Mouse (Mus musculus) forebrain, embryonic 15.5 days (tissue): ENCODE measurements around the gene Sec31b. TPM values are rescaled to one million over a fixed set of nuclear protein-coding genes. Genes with fewer than 3 reads are reported as not detected.

Experiments used
- ATAC-seq: fragments of 200-750 bp; cut with Nextera tagmentation; replicated peaks from 2 replicates; pipeline ENCODE4 v1.8.0; 2017; ENCODE audit warnings: mild to moderate bottlenecking, moderate TSS enrichment, moderate library complexity
- H3K27ac ChIP-seq: fragments of 300-500 bp; sonication (generic); replicated peaks from 2 replicates; pipeline ENCODE4 v1.5.1; 2015; ENCODE audit warnings: mild to moderate bottlenecking, inconsistent platforms
- H3K27me3 ChIP-seq: fragments of 300-500 bp; sonication (generic); 2 replicates; pipeline ENCODE4 v1.6.1; 2015; ENCODE audit warnings: inconsistent platforms
- H3K36me3 ChIP-seq: fragments of 300-500 bp; sonication (generic); 2 replicates; pipeline ENCODE4 v1.6.1; 2015; ENCODE audit warnings: mild to moderate bottlenecking, inconsistent platforms
- H3K4me1 ChIP-seq: fragments of 300-500 bp; sonication (generic); 2 replicates; pipeline ENCODE4 v1.6.1; 2015; ENCODE audit warnings: inconsistent platforms
- H3K4me2 ChIP-seq: fragments of 300-500 bp; sonication (generic); replicated peaks from 2 replicates; pipeline ENCODE4 v1.6.1; 2015; ENCODE audit warnings: mild to moderate bottlenecking, inconsistent platforms
- H3K4me3 ChIP-seq: fragments of 300-500 bp; sonication (generic); 2 replicates; pipeline ENCODE4 v1.5.1; 2015; ENCODE audit warnings: mild to moderate bottlenecking, inconsistent platforms
- H3K9ac ChIP-seq: fragments of 300-500 bp; sonication (generic); replicated peaks from 2 replicates; pipeline ENCODE4 v1.6.1; 2015; ENCODE audit warnings: mild to moderate bottlenecking, inconsistent platforms
- H3K9me3 ChIP-seq: fragments of 300-500 bp; sonication (generic); 2 replicates; pipeline ENCODE4 v1.6.1; 2016; ENCODE audit warnings: inconsistent platforms
- WGBS: fragments of 180-500 bp; shearing (Covaris S2); methylation state at CpG from one replicate; pipeline ENCODE4 v1.1.7; 2015; ENCODE audit warnings: mixed read lengths; 5-methylcytosine and 5-hydroxymethylcytosine counted together
- polyA plus RNA-seq: library from polyadenylated mRNA; unstranded; fragments of >200 nt; fragmentation: Nextera tagmentation; extraction: Ambion mirVana; gene quantifications from 2 replicates; pipeline ENCODE4 v1.2.1, GENCODE M21; 2015

Sec31b gene
- polyA plus RNA-seq, 1 experiment from 2014 or later, result 0.08 TPM

- peak; percentile 98 for ATAC-seq
- H3K27ac ChIP-seq, result peak within 1 kb of the TSS; percentile 79
- under 1% methylated on average over 33 of the region's 33 CpGs for WGBS
- H3K4me3 ChIP-seq, result peak within 1 kb of the TSS; percentile 82
- H3K27me3 ChIP-seq, result peaks cover 7% of the 10 kb centered on the region; the same call in 1 of the 2 replicates
- H3K4me1 ChIP-seq, result peaks cover 26% of the 10 kb centered on the region
- H3K4me2 ChIP-seq, result peak within 1 kb of the TSS; percentile 79
- H3K36me3 ChIP-seq, result peaks cover 26% of the 10 kb centered on the region
- peak within 1 kb of the TSS; percentile 75 for H3K9ac ChIP-seq
- no peaks in the 10 kb centered on the region for H3K9me3 ChIP-seq
These were observed 17.1 kb upstream of the Sec31b start, which contains the start of gene Hif1an for GRCm38 (mm10) chr19:44562652-44563206. Hif1an (plus strand) TSS chr19:44562850.

- peak within 1 kb of the TSS; percentile 62 for H3K27ac ChIP-seq
- H3K4me1 ChIP-seq, result peaks cover 21% of the 10 kb centered on the region
- H3K4me3 ChIP-seq, result peak within 1 kb of the TSS; percentile 80
- H3K9me3 ChIP-seq, result no peaks in the 10 kb centered on the region
- peak within 1 kb of the TSS; percentile 86 for H3K9ac ChIP-seq
- ATAC-seq, result peak; percentile 81
- peaks cover 30% of the 10 kb centered on the region for H3K36me3 ChIP-seq
- WGBS, result under 1% methylated on average over 50 of the region's 50 CpGs
- H3K27me3 ChIP-seq, result peaks cover 7% of the 10 kb centered on the region; the same call in 1 of the 2 replicates
- H3K4me2 ChIP-seq, result peak within 1 kb of the TSS; percentile 68
These were observed 9.4 kb upstream of the Sec31b start, which contains the start of gene Ndufb8 for GRCm38 (mm10) chr19:44554861-44555590. Ndufb8 (minus strand) TSS chr19:44555440.

GRCm38 (mm10) chr19:44554490-44554860, 8.8 kb upstream of the Sec31b start:
- H3K4me2 ChIP-seq, result peak overlapping the region; percentile 68
- peak overlapping the region; percentile 86 for H3K9ac ChIP-seq
- H3K27ac ChIP-seq, result 0 out of 2 replicates have a peak overlapping the region, but pooled peaks have one; percentile 62
- H3K36me3 ChIP-seq, result peaks cover 35% of the 10 kb centered on the region
- peaks cover 21% of the 10 kb centered on the region for H3K4me1 ChIP-seq
- ATAC-seq, result peak; percentile 60
- H3K9me3 ChIP-seq, result no peaks in the 10 kb centered on the region
- H3K27me3 ChIP-seq, result peaks cover 7% of the 10 kb centered on the region; the same call in 1 of the 2 replicates
- peak overlapping the region; percentile 80 for H3K4me3 ChIP-seq
- 5% methylated on average over 8 of the region's 8 CpGs for WGBS

GRCm38 (mm10) chr19:44553286-44553685, 7.6 kb upstream of the Sec31b start:
- H3K4me1 ChIP-seq, result peaks cover 21% of the 10 kb centered on the region
- no peak overlapping the region for H3K9ac ChIP-seq
- H3K9me3 ChIP-seq, result no peaks in the 10 kb centered on the region
- 0 out of 2 replicates have a peak, but pooled peaks cover under 1% of the 10 kb centered on the region for H3K27me3 ChIP-seq
- no peak overlapping the region for H3K27ac ChIP-seq
- H3K4me2 ChIP-seq, result no peak overlapping the region
- WGBS, result 92% methylated on average over 4 of the region's 4 CpGs
- no peak for ATAC-seq
- no peak overlapping the region for H3K4me3 ChIP-seq
- H3K36me3 ChIP-seq, result peaks cover 47% of the 10 kb centered on the region

GRCm38 (mm10) chr19:44552731-44553130, 7.1 kb upstream of the Sec31b start, which contains the start of gene Gm20538:
Gm20538 (minus strand) TSS chr19:44552831.
- no peaks in the 10 kb centered on the region for H3K27me3 ChIP-seq
- WGBS, result 95% methylated on average over 4 of the region's 4 CpGs
- H3K4me3 ChIP-seq, result no peak within 1 kb of the TSS
- no peak for ATAC-seq
- H3K4me1 ChIP-seq, result peaks cover 21% of the 10 kb centered on the region
- no peak within 1 kb of the TSS for H3K9ac ChIP-seq
- no peak within 1 kb of the TSS for H3K27ac ChIP-seq
- H3K36me3 ChIP-seq, result peaks cover 53% of the 10 kb centered on the region
- H3K9me3 ChIP-seq, result no peaks in the 10 kb centered on the region
- H3K4me2 ChIP-seq, result no peak within 1 kb of the TSS; the same call in 1 of the 2 replicates

- ATAC-seq, result no peak
- 2% methylated on average over 13 of the region's 13 CpGs for WGBS
- Histone ChIP-seq H3K36me3 (peaks cover 21% of the 10 kb centered on the region), H3K4me2 (peak overlapping the region; percentile 36; the same call in 1 of the 2 replicates), H3K27ac (no peak overlapping the region), H3K9me3 (0 out of 2 replicates have a peak, but pooled peaks cover 4% of the 10 kb centered on the region), H3K4me3 (no peak overlapping the region), H3K9ac (no peak overlapping the region), H3K27me3 (peaks cover 36% of the 10 kb centered on the region), H3K4me1 (peaks cover 8% of the 10 kb centered on the region)
These were observed 889 bp downstream of the Sec31b start for GRCm38 (mm10) chr19:44544775-44545174.

GRCm38 (mm10) chr19:44544372-44544771, 1.3 kb downstream of the Sec31b start:
- Histone ChIP-seq H3K9ac (no peak overlapping the region), H3K4me3 (no peak overlapping the region), H3K36me3 (peaks cover 17% of the 10 kb centered on the region), H3K27ac (no peak overlapping the region), H3K4me1 (peaks cover 8% of the 10 kb centered on the region), H3K27me3 (peaks cover 36% of the 10 kb centered on the region), H3K4me2 (no peak overlapping the region), H3K9me3 (0 out of 2 replicates have a peak, but pooled peaks cover 4% of the 10 kb centered on the region)
- no peak for ATAC-seq
- 49% methylated on average over 10 of the region's 10 CpGs for WGBS

GRCm38 (mm10) chr19:44542694-44543178, 2.9 kb downstream of the Sec31b start:
- 89% methylated on average over 8 of the region's 8 CpGs for WGBS

GRCm38 (mm10) chr19:44537416-44537815, 8.2 kb downstream of the Sec31b start:
- H3K9ac ChIP-seq, result no peak overlapping the region
- H3K36me3 ChIP-seq, result no peaks in the 10 kb centered on the region
- H3K4me2 ChIP-seq, result no peak overlapping the region
- no peaks in the 10 kb centered on the region for H3K27me3 ChIP-seq
- H3K9me3 ChIP-seq, result 0 out of 2 replicates have a peak, but pooled peaks cover 4% of the 10 kb centered on the region
- 89% methylated on average over 8 of the region's 8 CpGs for WGBS
- H3K4me1 ChIP-seq, result no peaks in the 10 kb centered on the region
- no peak overlapping the region for H3K27ac ChIP-seq
- ATAC-seq, result no peak
- no peak overlapping the region for H3K4me3 ChIP-seq

More at GRCm38 (mm10) chr19:44542694-44543178, 2.9 kb downstream of the Sec31b start:
- Histone ChIP-seq H3K4me1 (peaks cover 8% of the 10 kb centered on the region), H3K36me3 (peaks cover under 1% of the 10 kb centered on the region; the same call in 1 of the 2 replicates), H3K4me2 (no peak overlapping the region), H3K27me3 (peaks cover 36% of the 10 kb centered on the region), H3K9me3 (0 out of 2 replicates have a peak, but pooled peaks cover 4% of the 10 kb centered on the region), H3K4me3 (no peak overlapping the region), H3K27ac (no peak overlapping the region), H3K9ac (no peak overlapping the region)
- ATAC-seq, result no peak

GRCm38 (mm10) chr19:44535376-44535775, 10.3 kb downstream of the Sec31b start:
- Histone ChIP-seq H3K4me3 (no peak overlapping the region), H3K27ac (no peak overlapping the region), H3K4me2 (no peak overlapping the region), H3K9ac (no peak overlapping the region), H3K27me3 (no peaks in the 10 kb centered on the region), H3K4me1 (no peaks in the 10 kb centered on the region), H3K36me3 (no peaks in the 10 kb centered on the region), H3K9me3 (0 out of 2 replicates have a peak, but pooled peaks cover 2% of the 10 kb centered on the region)
- WGBS, result 28% methylated on average over 3 of the region's 3 CpGs
- no peak for ATAC-seq

GRCm38 (mm10) chr19:44530018-44530417, 15.6 kb downstream of the Sec31b start:
- H3K27me3 ChIP-seq, result peaks cover 8% of the 10 kb centered on the region; the same call in 1 of the 2 replicates
- 76% methylated on average over 6 of the region's 6 CpGs for WGBS

More at GRCm38 (mm10) chr19:44530018-44530417, 15.6 kb downstream of the Sec31b start:
- Histone ChIP-seq H3K4me2 (no peak overlapping the region), H3K4me1 (no peaks in the 10 kb centered on the region), H3K4me3 (no peak overlapping the region), H3K36me3 (no peaks in the 10 kb centered on the region), H3K27ac (no peak overlapping the region), H3K9ac (no peak overlapping the region), H3K9me3 (no peaks in the 10 kb centered on the region)
- ATAC-seq, result no peak
